Mouse (Mus musculus) lung, embryonic 16.5 days (tissue): Measurements from ENCODE around the gene Col11a2. TPM values are rescaled to one million over a fixed set of nuclear protein-coding genes. Genes with fewer than 3 reads are reported as not detected.
"Not testable (repeated sequence)": the region's sequence is repeated elsewhere in the genome, so short reads cannot be mapped to it uniquely, and the experiment has no call there.

Experiments
- ATAC-seq: fragments of 200-750 bp; cut with Nextera tagmentation; 2 replicates; pipeline ENCODE4 v1.8.0; 2017; ENCODE audit warnings: low read depth, mild to moderate bottlenecking, moderate library complexity
- H3K27ac ChIP-seq: fragments of 300-500 bp; sonication (generic); 2 replicates; pipeline ENCODE4 v1.5.1; 2014; ENCODE audit warnings: mild to moderate bottlenecking, control low read depth, low read length
- H3K27me3 ChIP-seq: fragments of 300-500 bp; sonication (generic); 2 replicates; pipeline ENCODE4 v1.6.1; 2014; ENCODE audit warnings: low read depth, low read length, mixed read lengths; ENCODE audit not compliant: control insufficient read depth, insufficient read depth
- H3K36me3 ChIP-seq: fragments of 300-500 bp; sonication (generic); 2 replicates; pipeline ENCODE4 v1.6.1; 2014; ENCODE audit warnings: low read length; ENCODE audit not compliant: control insufficient read depth, insufficient read depth
- H3K4me1 ChIP-seq: fragments of 300-500 bp; sonication (generic); replicated peaks from 2 replicates; pipeline ENCODE4 v1.6.1; 2014; ENCODE audit warnings: low read length, mixed read lengths; ENCODE audit not compliant: control insufficient read depth, insufficient read depth
- H3K4me2 ChIP-seq: fragments of 300-500 bp; sonication (generic); 2 replicates; pipeline ENCODE4 v1.6.1; 2014; ENCODE audit warnings: low read depth, low read length, control low read depth
- H3K4me3 ChIP-seq: fragments of 300-500 bp; sonication (generic); 2 replicates; pipeline ENCODE4 v1.5.1; 2014; ENCODE audit warnings: mild to moderate bottlenecking, low read length, control low read depth
- H3K9ac ChIP-seq: fragments of 300-500 bp; sonication (generic); 2 replicates; pipeline ENCODE4 v1.6.1; 2014; ENCODE audit warnings: low read length, control low read depth
- H3K9me3 ChIP-seq: fragments of 300-500 bp; sonication (generic); 2 replicates; pipeline ENCODE4 v1.6.1; 2016; ENCODE audit warnings: low read length; ENCODE audit not compliant: control insufficient read depth
- whole genome bisulfite sequencing: fragments of 180-500 bp; shearing (Covaris S2); extraction: QIAGEN DNeasy Blood & Tissue Kit; methylation state at CpG from one replicate; pipeline ENCODE4 v1.1.7; 2014; 5-methylcytosine and 5-hydroxymethylcytosine counted together
- polyA plus RNA-seq: library from polyadenylated mRNA; unstranded; fragments of >200 nt; fragmentation: Nextera tagmentation; extraction: Ambion mirVana; gene quantifications from 2 replicates; pipeline ENCODE4 v1.2.1, GENCODE M21; 2015

The Col11a2 gene
- polyA plus RNA-seq, 1 experiment from 2014 or later, result 3.7 TPM

GRCm38 (mm10) chr17:34000796-34001195 is 38.4 kb upstream of the Col11a2 start:
- not testable (repeated sequence) for ATAC-seq, H3K36me3 ChIP-seq, H3K27ac ChIP-seq, H3K4me1 ChIP-seq, H3K9me3 ChIP-seq, H3K4me3 ChIP-seq, H3K9ac ChIP-seq
- WGBS, result 42% methylated on average over 2 of the region's 2 CpGs
- Histone ChIP-seq H3K27me3 (peaks cover 18% of the 10 kb centered on the region), H3K4me2 (peak overlapping the region; percentile 94; the same call in 1 of the 2 replicates)

- no peaks in the 10 kb centered on the region for H3K9me3 ChIP-seq
- ATAC-seq, result no peak
- H3K36me3 ChIP-seq, result no peaks in the 10 kb centered on the region
- H3K4me2 ChIP-seq, result no peak overlapping the region
- no peak overlapping the region for H3K4me3 ChIP-seq
- WGBS, result 8% methylated on average over 5 of the region's 5 CpGs
- peaks cover 6% of the 10 kb centered on the region; the same call in 1 of the 2 replicates for H3K4me1 ChIP-seq
- peaks cover 16% of the 10 kb centered on the region for H3K27me3 ChIP-seq
- H3K9ac ChIP-seq, result no peak overlapping the region
- H3K27ac ChIP-seq, result no peak overlapping the region
Observed at GRCm38 (mm10) chr17:34003426-34003825, 35.8 kb upstream of the Col11a2 start.

- H3K4me3 ChIP-seq, result no peak overlapping the region
- peaks cover under 1% of the 10 kb centered on the region; the same call in 1 of the 2 replicates for H3K27me3 ChIP-seq
- ATAC-seq, result no peak
- 45% methylated on average over 2 of the region's 2 CpGs for WGBS
- H3K9ac ChIP-seq, result no peak overlapping the region
- H3K4me2 ChIP-seq, result no peak overlapping the region
- no peak overlapping the region for H3K27ac ChIP-seq
- no peaks in the 10 kb centered on the region for H3K4me1 ChIP-seq
- no peaks in the 10 kb centered on the region for H3K36me3 ChIP-seq
- no peaks in the 10 kb centered on the region for H3K9me3 ChIP-seq
Observed at GRCm38 (mm10) chr17:34006570-34006969, 32.7 kb upstream of the Col11a2 start.

- Histone ChIP-seq H3K4me3 (no peak overlapping the region), H3K4me1 (no peaks in the 10 kb centered on the region), H3K36me3 (no peaks in the 10 kb centered on the region), H3K27me3 (no peaks in the 10 kb centered on the region), H3K27ac (no peak overlapping the region), H3K4me2 (no peak overlapping the region), H3K9me3 (no peaks in the 10 kb centered on the region), H3K9ac (no peak overlapping the region)
- WGBS, result 76% methylated on average over 3 of the region's 5 CpGs
- ATAC-seq, result no peak
Observed at GRCm38 (mm10) chr17:34010156-34010555, 29.1 kb upstream of the Col11a2 start.

GRCm38 (mm10) chr17:34013436-34013835 is 25.8 kb upstream of the Col11a2 start:
- no peaks in the 10 kb centered on the region for H3K9me3 ChIP-seq
- no peak for ATAC-seq
- no peaks in the 10 kb centered on the region for H3K36me3 ChIP-seq
- no peak overlapping the region for H3K4me3 ChIP-seq
- no peak overlapping the region for H3K4me2 ChIP-seq
- no peaks in the 10 kb centered on the region for H3K4me1 ChIP-seq
- 94% methylated on average over 8 of the region's 8 CpGs for WGBS
- H3K27me3 ChIP-seq, result no peaks in the 10 kb centered on the region
- H3K9ac ChIP-seq, result no peak overlapping the region
- H3K27ac ChIP-seq, result no peak overlapping the region

GRCm38 (mm10) chr17:34021539-34022413 is 17.5 kb upstream of the Col11a2 start:
- H3K4me1 ChIP-seq, result peaks cover 19% of the 10 kb centered on the region
- peaks cover 17% of the 10 kb centered on the region for H3K36me3 ChIP-seq
- WGBS, result 91% methylated on average over 22 of the region's 23 CpGs
- no peak for ATAC-seq
- H3K9ac ChIP-seq, result no peak overlapping the region
- H3K27me3 ChIP-seq, result no peaks in the 10 kb centered on the region
- H3K9me3 ChIP-seq, result peaks cover 10% of the 10 kb centered on the region
- H3K4me3 ChIP-seq, result no peak overlapping the region
- H3K4me2 ChIP-seq, result no peak overlapping the region
- H3K27ac ChIP-seq, result no peak overlapping the region

GRCm38 (mm10) chr17:34022414-34022783 is 16.8 kb upstream of the Col11a2 start:
- no peaks in the 10 kb centered on the region for H3K27me3 ChIP-seq
- WGBS, result 89% methylated on average over 13 of the region's 14 CpGs
- H3K27ac ChIP-seq, result no peak overlapping the region
- H3K36me3 ChIP-seq, result peaks cover 17% of the 10 kb centered on the region
- H3K4me1 ChIP-seq, result peaks cover 26% of the 10 kb centered on the region
- no peak for ATAC-seq
- no peak overlapping the region for H3K4me2 ChIP-seq
- no peak overlapping the region for H3K9ac ChIP-seq
- H3K4me3 ChIP-seq, result no peak overlapping the region
- H3K9me3 ChIP-seq, result peaks cover 10% of the 10 kb centered on the region

- Histone ChIP-seq H3K27ac (no peak overlapping the region), H3K9me3 (peaks cover 10% of the 10 kb centered on the region), H3K4me3 (no peak overlapping the region), H3K9ac (no peak overlapping the region), H3K36me3 (peaks cover 17% of the 10 kb centered on the region), H3K4me1 (peaks cover 27% of the 10 kb centered on the region), H3K27me3 (no peaks in the 10 kb centered on the region), H3K4me2 (no peak overlapping the region)
- no peak for ATAC-seq
- WGBS, result 98% methylated on average over 20 of the region's 20 CpGs
Observed at GRCm38 (mm10) chr17:34022987-34023386, 16.2 kb upstream of the Col11a2 start.

GRCm38 (mm10) chr17:34023678-34024077 is 15.6 kb upstream of the Col11a2 start:
- Histone ChIP-seq H3K27ac (no peak overlapping the region), H3K4me2 (peak overlapping the region; percentile 78), H3K27me3 (no peaks in the 10 kb centered on the region), H3K4me1 (peaks cover 34% of the 10 kb centered on the region), H3K36me3 (peaks cover 21% of the 10 kb centered on the region), H3K9ac (peak overlapping the region; percentile 95), H3K4me3 (peak overlapping the region; percentile 83), H3K9me3 (peaks cover 10% of the 10 kb centered on the region)
- 52% methylated on average over 9 of the region's 9 CpGs for WGBS
- no peak for ATAC-seq
